Mouse (Mus musculus): ENCODE results near the gene Aadacl3.
A peak's percentile ranks its signal among the peaks of the same experiment; 100 is the strongest.

Aadacl3 gene

DNA sequence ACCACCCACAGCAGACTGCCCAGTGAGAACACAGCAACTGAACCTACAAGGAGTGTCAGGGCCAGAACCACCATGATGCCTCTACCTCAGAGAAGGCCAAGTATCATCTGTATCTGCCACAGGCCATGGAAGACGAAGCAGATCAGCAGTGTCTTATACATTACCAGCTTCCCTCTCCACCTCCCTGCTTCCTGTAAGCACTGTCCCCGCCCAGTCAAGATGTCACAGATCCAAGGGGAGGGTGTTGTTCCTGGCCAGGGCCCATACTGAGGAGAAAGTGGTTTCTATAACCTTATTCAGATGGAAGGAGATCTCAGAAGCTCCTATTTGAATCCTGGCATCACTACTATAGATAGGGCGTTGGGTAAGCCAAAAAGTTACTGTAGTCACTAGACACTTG is at the start of gene Aadacl3:
TSS of gene Aadacl3 (minus strand) at position 101 of the 400 bp plus-strand sequence.
- no peak for DNase-seq (ENCODE audit: low read depth, low spot score)

DNA sequence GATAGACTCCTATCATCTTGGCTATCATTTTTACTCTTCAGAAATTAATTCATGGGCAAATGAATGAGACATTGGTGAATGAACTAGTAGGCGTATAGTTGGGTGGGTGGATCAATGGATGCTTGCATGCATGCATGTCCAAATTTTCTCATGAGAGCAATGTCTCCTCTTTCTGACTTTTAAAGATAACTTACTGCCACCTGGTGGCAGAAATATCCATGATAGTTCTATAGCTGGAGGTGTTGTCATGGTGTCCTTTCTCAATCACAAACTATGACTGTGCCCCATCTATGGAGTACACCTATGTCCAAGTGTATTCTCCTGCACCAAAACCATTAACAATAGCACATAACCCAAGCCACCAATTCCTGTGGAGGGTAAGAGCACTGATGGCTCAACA is 43.0 kb upstream of the Aadacl3 start:
- peak; percentile 52 for DNase-seq (ENCODE audit: low read depth, low spot score)

GRCm38 (mm10) chr4:144493331-144493730 is 29.8 kb upstream of the Aadacl3 start:
- no peak for DNase-seq (ENCODE audit: low read depth, low spot score)

DNA sequence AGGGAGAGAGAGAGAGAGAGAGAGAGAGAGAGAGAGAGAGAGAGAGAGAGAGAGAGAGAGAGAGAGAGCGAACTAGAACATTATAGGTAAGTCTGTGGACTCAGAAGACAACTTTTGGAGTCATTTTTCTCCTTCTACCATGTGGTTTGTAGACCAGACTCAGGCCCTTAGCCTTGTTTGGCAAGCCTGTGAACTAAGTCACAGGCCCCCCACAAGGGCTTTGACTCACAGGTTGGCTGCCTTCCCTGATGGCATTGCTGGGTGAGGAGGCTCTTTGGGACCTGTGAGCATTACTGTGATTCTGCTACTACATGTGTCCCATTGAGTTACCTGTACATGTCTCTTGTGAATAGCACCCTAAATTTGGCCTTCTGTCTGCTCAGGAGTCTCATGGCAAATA is 4.5 kb upstream of the Aadacl3 start:
- DNase-seq (ENCODE audit: low read depth, low spot score), result no peak

GRCm38 (mm10) chr4:144465206-144465605 is 1.6 kb upstream of the Aadacl3 start:
- no peak for DNase-seq (ENCODE audit: low read depth, low spot score)

DNA sequence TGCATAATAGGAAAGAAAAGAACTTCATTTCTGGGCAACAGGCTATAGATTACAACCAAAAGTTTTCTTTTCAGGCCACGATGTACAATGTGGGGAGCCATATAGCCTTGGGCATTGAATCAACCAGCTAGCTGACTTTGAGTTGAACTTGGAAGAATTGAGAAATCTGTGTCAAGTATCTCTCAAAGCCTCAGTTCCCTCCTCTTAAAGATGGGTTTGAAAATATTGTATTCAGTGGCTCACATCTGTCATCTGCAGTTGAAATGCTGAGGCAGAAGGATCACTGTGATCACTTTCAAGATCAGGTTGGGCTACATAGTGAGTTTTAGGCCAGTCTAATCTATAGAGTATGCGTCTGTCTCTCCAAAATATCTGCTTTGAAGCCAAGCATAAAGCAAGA is 10.3 kb downstream of the Aadacl3 start, which contains the start of gene Gm9944:
TSS of gene Gm9944 (minus strand) at position 101 of the 400 bp plus-strand sequence.
- DNase-seq (ENCODE audit: low read depth, low spot score), result no peak

- no peak for DNase-seq (ENCODE audit: low read depth, low spot score)
Measured at GRCm38 (mm10) chr4:144448546-144448945, 15.0 kb downstream of the Aadacl3 start.

GRCm38 (mm10) chr4:144441582-144441981 is 22.0 kb downstream of the Aadacl3 start:
- DNase-seq (ENCODE audit: low read depth, low spot score), result no peak

DNA sequence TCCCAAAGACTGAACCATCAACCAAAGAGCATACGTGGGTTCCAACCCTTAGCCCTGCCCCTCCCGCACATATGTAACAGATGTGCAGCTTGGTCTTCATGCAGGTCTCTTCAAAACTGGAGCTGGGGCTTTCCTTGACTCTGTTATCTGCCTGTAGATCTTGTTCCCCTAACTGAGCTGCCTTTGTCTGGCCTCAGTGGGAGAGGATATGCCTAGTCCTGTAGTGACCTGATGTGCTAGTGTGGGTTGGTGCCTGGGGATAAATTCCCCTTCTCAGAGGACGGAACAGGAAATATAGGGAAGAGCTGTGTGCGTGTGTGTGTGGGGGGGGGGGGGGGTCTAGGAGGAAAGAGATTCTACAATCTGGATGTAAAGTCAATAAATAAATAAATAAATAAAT is 22.5 kb downstream of the Aadacl3 start:
- DNase-seq (ENCODE audit: low read depth, low spot score), result no peak

DNA sequence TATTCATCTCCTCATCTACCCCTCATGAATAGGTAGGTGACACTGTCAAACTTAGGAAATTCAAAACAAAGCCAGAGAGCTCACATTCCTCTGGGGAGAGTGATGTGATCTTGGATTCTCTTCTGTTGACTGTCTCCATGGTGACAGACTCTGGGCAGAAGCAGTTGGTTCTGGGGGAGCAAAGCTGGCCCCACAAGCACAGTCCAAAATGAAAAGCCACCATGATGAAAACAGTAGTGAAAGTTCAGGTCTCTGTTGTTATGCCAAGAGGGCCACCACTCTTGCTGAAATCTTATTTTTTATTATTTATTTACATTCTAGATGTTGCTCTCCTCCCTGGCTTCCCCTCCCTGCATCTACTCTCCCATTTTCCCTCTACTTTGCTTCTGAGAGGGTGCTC is 24.9 kb downstream of the Aadacl3 start, which contains the start of gene 1700012P22Rik:
TSS of gene 1700012P22Rik (minus strand) at position 101 of the 400 bp plus-strand sequence.
- no peak for DNase-seq (ENCODE audit: low read depth, low spot score)

- DNase-seq (ENCODE audit: low read depth, low spot score), result no peak
Measured at GRCm38 (mm10) chr4:144433216-144433615, 30.3 kb downstream of the Aadacl3 start.

- DNase-seq (ENCODE audit: low read depth, low spot score), result no peak
Measured at GRCm38 (mm10) chr4:144430723-144431122, 32.8 kb downstream of the Aadacl3 start.

DNA sequence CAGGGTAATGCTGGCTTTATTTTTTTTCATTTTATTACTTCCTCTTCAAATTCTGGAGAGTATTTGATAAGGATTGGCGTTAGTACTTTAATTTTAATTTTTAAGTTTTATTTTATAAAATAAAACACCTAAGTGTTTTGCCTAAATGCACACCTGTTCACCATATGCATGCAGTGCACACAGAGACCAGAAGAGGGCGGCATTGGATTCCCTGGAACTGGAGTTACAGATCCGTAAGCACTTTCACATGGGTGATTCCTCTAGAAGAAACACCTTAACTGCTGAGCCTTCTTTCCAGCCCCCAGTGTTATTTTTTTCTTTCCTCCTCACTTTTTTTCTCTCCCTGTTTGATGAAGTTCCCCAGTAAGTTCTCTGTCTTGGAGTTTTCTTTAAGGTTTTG is 34.7 kb downstream of the Aadacl3 start:
- peak; percentile 79 for DNase-seq (ENCODE audit: low read depth, low spot score)

DNA sequence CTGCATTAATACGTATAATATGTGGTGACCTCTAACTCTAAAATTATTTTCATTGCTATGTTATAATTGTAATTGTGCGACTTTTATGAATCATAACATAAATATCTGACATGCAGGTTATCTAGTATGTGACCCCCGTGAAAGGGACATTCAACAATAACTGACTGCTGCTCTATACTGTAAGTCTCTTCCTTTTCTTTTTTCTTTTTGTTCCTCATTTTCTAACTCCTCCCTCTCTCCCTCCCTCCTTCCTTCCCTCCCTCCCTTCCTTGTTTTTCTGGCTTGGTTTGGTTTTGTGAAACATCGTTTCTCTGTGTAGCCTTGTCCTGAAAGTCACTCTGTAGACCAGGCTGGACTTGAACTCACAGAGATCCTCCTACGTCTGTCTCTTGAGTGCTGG is 39.0 kb downstream of the Aadacl3 start:
- DNase-seq (ENCODE audit: low read depth, low spot score), result no peak

- DNase-seq (ENCODE audit: low read depth, low spot score), result peak; percentile 76
Measured at GRCm38 (mm10) chr4:144420644-144421043, 42.9 kb downstream of the Aadacl3 start.

GRCm38 (mm10) chr4:144408290-144408689 is 55.3 kb downstream of the Aadacl3 start, which contains the start of gene Pramef12:
Pramef12 (minus strand) TSS chr4:144408464.
- peak; percentile 82 for DNase-seq (ENCODE audit: low read depth, low spot score)

DNA sequence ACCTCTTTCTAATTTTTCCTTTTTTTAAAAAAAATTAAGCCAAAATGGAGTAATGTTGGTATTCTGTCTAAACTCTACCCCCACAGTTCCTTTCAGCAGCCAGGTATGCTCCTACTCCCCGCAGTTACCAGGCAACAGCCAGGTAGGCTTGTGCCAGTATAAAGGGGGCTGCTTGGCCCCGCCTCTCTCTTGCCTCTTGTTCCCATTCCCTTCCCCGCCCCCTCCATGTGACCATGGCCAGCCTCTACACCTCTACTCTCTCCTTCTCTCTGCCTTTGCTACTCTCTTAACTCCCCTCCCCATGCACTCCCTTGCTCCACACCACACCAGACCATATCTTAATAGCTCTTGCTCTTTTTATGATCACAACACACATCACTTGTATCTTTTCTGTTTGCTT is 57.3 kb downstream of the Aadacl3 start:
- DNase-seq (ENCODE audit: low read depth, low spot score), result peak; percentile 54

- peak; percentile 96 for DNase-seq (ENCODE audit: low read depth, low spot score)
Measured at GRCm38 (mm10) chr4:144404456-144405086, 59.0 kb downstream of the Aadacl3 start.

All from ZHBTc4 (cell line).